Mouse (Mus musculus): Measurements from ENCODE around the gene Eipr1.

- TF ChIP-seq CTCF (IDR thresholded peaks at IDR 0.05; ENCODE audit: extremely low read depth, insufficient read depth, insufficient read length, insufficient replicate concordance) (no peak), POLR2A (IDR thresholded peaks at IDR 0.05; ENCODE audit: low read depth, low read length) (no peak)
Observed at GRCm38 (mm10) chr12:28817427-28817752, 65.8 kb downstream of the Eipr1 start.
